ENCODE assay signal across 27 mouse cellular contexts in the genomic region with DNA sequence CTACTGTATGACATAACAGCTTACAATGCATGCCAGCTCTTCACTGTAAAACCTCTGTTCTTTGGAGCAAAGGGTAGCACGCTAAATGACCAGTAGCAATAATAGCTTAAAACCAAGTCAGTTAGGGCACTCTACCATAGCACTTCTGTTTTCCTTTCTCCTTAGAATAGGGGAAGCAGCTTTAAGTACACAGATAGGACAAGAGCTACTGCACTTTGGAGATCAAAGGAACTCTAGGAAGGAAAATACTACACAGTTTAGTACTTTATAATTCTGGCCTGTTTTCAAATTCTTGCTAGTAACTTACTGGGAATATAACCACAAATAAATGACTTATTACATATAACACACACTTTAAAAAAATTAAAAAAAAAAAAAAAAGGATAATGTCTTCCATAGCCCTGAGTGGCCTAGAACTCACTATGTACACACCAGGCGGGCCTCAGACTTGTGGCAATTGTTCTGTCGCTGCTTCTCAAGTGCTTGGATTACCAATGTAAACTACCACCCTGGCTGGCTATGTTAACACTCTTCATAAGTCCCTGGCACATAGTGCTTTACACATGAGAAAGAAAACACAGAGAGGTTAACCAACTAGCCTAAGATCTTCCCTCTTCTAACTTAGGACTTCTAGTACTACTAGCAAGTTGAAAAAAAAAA. TPM values are rescaled to one million over a fixed set of nuclear protein-coding genes. Genes with fewer than 3 reads are reported as not detected.
DNase-seq lines count a peak whose midpoint lies in the region; ATAC-seq and TF ChIP-seq lines count a peak whose summit lies in the region.
"Had no signal": no experiment of that assay in that cellular context is flagged by ENCODE, and none has a peak within 500 bp of the region (broad histone marks: within the 10 kb centered on the region; RNA-seq: fewer than 3 reads in every experiment).

No protein-coding gene starts in this region.

- peak; percentile 26 to 47 for DNase-seq in lung, adult 18-20 months
- no peak for DNase-seq in lung, postnatal 10 days
- DNase-seq in lung, adult 2 months = no peak
- DNase-seq in lung, postnatal 0 days (ENCODE audit: low spot score) = peak; percentile 70
- DNase-seq in left cerebral cortex, adult 2 months (ENCODE audit: extremely low spot score in 1 of 2, low spot score in 2 of 2) = no peak
- no peak for DNase-seq in urinary bladder, postnatal 36 days (ENCODE audit: low spot score in 2 of 2)
- DNase-seq: adrenal gland, adult 8-10 months; adrenal gland, postnatal 25 days; B cell, adult 2 months; cerebellum, adult 18-20 months; cerebellum, adult 9-10 months; cerebellum, postnatal 14 days; gastrocnemius, postnatal 10 days; gastrocnemius, postnatal 36 days; heart, adult 2 months; heart, postnatal 14 days; heart, postnatal 4 days had no signal

- H3K4me1 ChIP-seq in lung, embryonic 16.5 days (replicated peaks; ENCODE audit: control insufficient read depth, insufficient read depth, low read length) = peaks cover 13% of the 10 kb centered on the region
- no peaks in the 10 kb centered on the region; the same call in 1 of the 2 replicates for H3K4me1 ChIP-seq in lung, adult 2 months (ENCODE audit: control insufficient read depth, insufficient read depth, low read length)
- peaks cover 10% of the 10 kb centered on the region; the same call in 1 of the 2 replicates for H3K4me1 ChIP-seq in lung, postnatal 0 days (ENCODE audit: insufficient read depth, low read depth, low read length)

- H3K4me2 ChIP-seq in lung, embryonic 16.5 days (ENCODE audit: low read depth, low read length) = no peak overlapping the region
- H3K4me2 ChIP-seq in lung, postnatal 0 days (replicated peaks; ENCODE audit: low read depth, low read length) = no peak overlapping the region
- H3K4me2 ChIP-seq: forebrain, embryonic 13.5 days; heart, embryonic 13.5 days; hindbrain, embryonic 14.5 days had no signal

- H3K4me3 ChIP-seq in lung, embryonic 16.5 days (ENCODE audit: low read length) = no peak overlapping the region
- no peak overlapping the region for H3K4me3 ChIP-seq in lung, adult 2 months (replicated peaks; ENCODE audit: extremely low read depth, low read depth, low read length)
- no peak overlapping the region for H3K4me3 ChIP-seq in lung, postnatal 0 days (ENCODE audit: low read depth, low read length)
- H3K4me3 ChIP-seq in left cerebral cortex, adult 2 months = no peak overlapping the region
- H3K4me3 ChIP-seq: forebrain, embryonic 10.5 days; forebrain, embryonic 13.5 days; heart, adult 2 months; heart, embryonic 10.5 days; heart, embryonic 13.5 days had no signal

- H3K27ac ChIP-seq in lung, embryonic 16.5 days (ENCODE audit: low read length) = no peak overlapping the region
- no peak overlapping the region for H3K27ac ChIP-seq in lung, postnatal 0 days (ENCODE audit: low read length)
- H3K27ac ChIP-seq in left cerebral cortex, adult 2 months = no peak overlapping the region
- H3K27ac ChIP-seq: forebrain, embryonic 10.5 days; forebrain, embryonic 13.5 days; heart, adult 2 months; heart, embryonic 10.5 days; heart, embryonic 13.5 days; hindbrain, embryonic 14.5 days had no signal

- no peaks in the 10 kb centered on the region for H3K27me3 ChIP-seq in lung, embryonic 16.5 days (ENCODE audit: control insufficient read depth, insufficient read depth, low read depth, low read length)
- H3K27me3 ChIP-seq in lung, postnatal 0 days (replicated peaks; ENCODE audit: insufficient read depth, low read length) = no peaks in the 10 kb centered on the region
- H3K27me3 ChIP-seq: CH12.LX; forebrain, embryonic 13.5 days; heart, embryonic 13.5 days had no signal

- 60% methylated on average over 3 of the region's 3 CpGs for WGBS in lung, embryonic 16.5 days
- WGBS in lung, adult 2 months = 52% methylated on average over 3 of the region's 3 CpGs
- WGBS in lung, postnatal 0 days = 52% methylated on average over 3 of the region's 3 CpGs

- peak; percentile 84 for ATAC-seq in lung, embryonic 16.5 days (ENCODE audit: low read depth)
- peak; percentile 83 for ATAC-seq in lung, postnatal 0 days
- ATAC-seq: forebrain, embryonic 13.5 days; forebrain, embryonic 16.5 days had no signal

- no peaks in the 10 kb centered on the region for H3K9me3 ChIP-seq in lung, embryonic 16.5 days (ENCODE audit: control insufficient read depth, low read length)
- no peaks in the 10 kb centered on the region for H3K9me3 ChIP-seq in lung, postnatal 0 days (ENCODE audit: low read length)
- H3K9me3 ChIP-seq: forebrain, embryonic 10.5 days; forebrain, embryonic 13.5 days; G1E; heart, embryonic 10.5 days; heart, embryonic 13.5 days had no signal

- TF ChIP-seq POLR2A in lung, adult 2 months (IDR thresholded peaks at IDR 0.05; ENCODE audit: borderline replicate concordance, extremely low read depth, low read depth, low read length) = no peak

- H3K36me3 ChIP-seq in lung, embryonic 16.5 days (ENCODE audit: control insufficient read depth, insufficient read depth, low read length) = no peaks in the 10 kb centered on the region
- H3K36me3 ChIP-seq in lung, postnatal 0 days (ENCODE audit: insufficient read depth, low read length) = no peaks in the 10 kb centered on the region
- H3K36me3 ChIP-seq: forebrain, embryonic 10.5 days; G1E; heart, embryonic 10.5 days; heart, embryonic 13.5 days had no signal

- peak; percentile 18; the same call in 1 of the 2 replicates for TF ChIP-seq EP300 in lung, postnatal 0 days (IDR thresholded peaks at IDR 0.05)

- intact Hi-C loops in left cerebral cortex, adult 2 months (cut with DNase I) = no loop called here

- H3K9ac ChIP-seq in lung, embryonic 16.5 days (ENCODE audit: low read length) = no peak overlapping the region
- H3K9ac ChIP-seq in lung, postnatal 0 days (replicated peaks; ENCODE audit: low read depth) = no peak overlapping the region
- H3K9ac ChIP-seq: forebrain, embryonic 13.5 days; heart, embryonic 13.5 days; hindbrain, embryonic 14.5 days had no signal

- TF ChIP-seq CTCF in lung, adult 2 months (IDR thresholded peaks at IDR 0.05; ENCODE audit: insufficient read depth, low read length) = no peak
- no peak for TF ChIP-seq CTCF in lung, postnatal 0 days (IDR thresholded peaks at IDR 0.05)
- no peak for TF ChIP-seq CTCF in left cerebral cortex, adult 2 months (IDR thresholded peaks at IDR 0.05)

RNA-seq across cellular contexts. Expression of a gene that starts 20.1 kb away (rescaled TPM):
- polyA plus RNA-seq in lung, embryonic 16.5 days (2015; fragmentation: Nextera tagmentation; extraction: Ambion mirVana) = 38.9 and 39.1 TPM in 2 replicates
- 25.1 and 28.6 TPM in 2 replicates for polyA plus RNA-seq in lung, adult 2 months (2012; rRNA removed)
- polyA plus RNA-seq in lung, postnatal 0 days (2015; fragmentation: Nextera tagmentation; extraction: Ambion mirVana) = 27.9 and 29.9 TPM in 2 replicates
- total RNA-seq in left cerebral cortex, adult 2 months (2021) = 10 to 100 TPM; 78.9 to 80.1 TPM
- total RNA-seq: granulocyte monocyte progenitor cell, adult 5-6 weeks had no signal
- polyA plus RNA-seq: G1E had no signal

Comparison
In these comparisons a context has a peak if more than half of its experiments do, and no peak if none do; other contexts are left out.
1. DNase-seq: peak in lung, adult 18-20 months (2 of 2) and lung, postnatal 0 days (single experiment); none in lung, postnatal 10 days (single experiment), lung, adult 2 months (single experiment), left cerebral cortex, adult 2 months (0 of 2) and urinary bladder, postnatal 36 days (0 of 2).